Comparison of ENCODE assay signal across 8 mouse cellular contexts in genomic region chr17:50190131-50191015, GRCm38 (mm10). TPM values are rescaled to one million over a fixed set of nuclear protein-coding genes. Genes with fewer than 3 reads are reported as not detected.
DNase-seq lines count a peak whose midpoint lies in the region; ATAC-seq and TF ChIP-seq lines count a peak whose summit lies in the region.

TSS of gene Rftn1 (minus strand) at chr17:50190674.

- peaks cover 9% of the 10 kb centered on the region for H3K36me3 ChIP-seq in heart, adult 2 months (ENCODE audit: control insufficient read depth, insufficient read depth, low read length)
- no peaks in the 10 kb centered on the region for H3K36me3 ChIP-seq in midbrain, embryonic 16.5 days (ENCODE audit: control insufficient read depth, insufficient read depth, low read length)
- H3K36me3 ChIP-seq in stomach, embryonic 16.5 days (ENCODE audit: control insufficient read depth, insufficient read depth, low read length), result no peaks in the 10 kb centered on the region

- H3K4me2 ChIP-seq in midbrain, embryonic 16.5 days (ENCODE audit: low read length), result peak within 1 kb of the TSS; percentile 99
- H3K4me2 ChIP-seq in stomach, embryonic 16.5 days (ENCODE audit: low read depth, low read length), result peak within 1 kb of the TSS; percentile 97

- H3K9me3 ChIP-seq in midbrain, embryonic 16.5 days (replicated peaks; ENCODE audit: control insufficient read depth, low read length, poor library complexity, severe bottlenecking), result no peaks in the 10 kb centered on the region
- H3K9me3 ChIP-seq in stomach, embryonic 16.5 days (replicated peaks; ENCODE audit: control insufficient read depth, low read length), result no peaks in the 10 kb centered on the region

- ATAC-seq in midbrain, embryonic 16.5 days, result peak; percentile 59
- peak; percentile 51 for ATAC-seq in stomach, embryonic 16.5 days (ENCODE audit: insufficient read depth, low FRiP score)

- no peaks in the 10 kb centered on the region for H3K4me1 ChIP-seq in cortical plate, adult 2 months (ENCODE audit: control insufficient read depth, insufficient read depth, low read length)
- H3K4me1 ChIP-seq in heart, adult 2 months (ENCODE audit: control insufficient read depth, insufficient read depth, low read length), result peaks cover 38% of the 10 kb centered on the region
- H3K4me1 ChIP-seq in midbrain, embryonic 16.5 days (ENCODE audit: control insufficient read depth, insufficient read depth, low read length), result peaks cover 22% of the 10 kb centered on the region
- H3K4me1 ChIP-seq in stomach, embryonic 16.5 days (ENCODE audit: control insufficient read depth, insufficient read depth, low read length), result peaks cover 4% of the 10 kb centered on the region; the same call in 1 of the 2 replicates

- intact Hi-C loops in heart, adult 2 months (cut with DNase I), result loop anchor here (2.0 to 5.0 kb wide), 3 partner anchors 54 to 238 kb away; no protein-coding TSS in a partner anchor

- no peak for TF ChIP-seq CTCF in cortical plate, adult 2 months (IDR thresholded peaks at IDR 0.05; ENCODE audit: extremely low read depth, insufficient read depth, low read length)
- TF ChIP-seq CTCF in heart, adult 2 months (IDR thresholded peaks at IDR 0.05), result no peak

- no peak within 1 kb of the TSS for H3K27ac ChIP-seq in cortical plate, adult 2 months (ENCODE audit: insufficient read depth, low read length)
- peak within 1 kb of the TSS; percentile 98 for H3K27ac ChIP-seq in heart, adult 2 months
- peak within 1 kb of the TSS; percentile 37; the same call in 1 of the 2 replicates for H3K27ac ChIP-seq in midbrain, embryonic 16.5 days (ENCODE audit: low read length)
- peak within 1 kb of the TSS; percentile 26; the same call in 1 of the 2 replicates for H3K27ac ChIP-seq in stomach, embryonic 16.5 days (ENCODE audit: low read length)

- peak within 1 kb of the TSS; percentile 96 for H3K9ac ChIP-seq in heart, adult 2 months (ENCODE audit: low read depth, low read length)
- peak within 1 kb of the TSS; percentile 73 for H3K9ac ChIP-seq in midbrain, embryonic 16.5 days (ENCODE audit: low read depth, low read length)
- H3K9ac ChIP-seq in stomach, embryonic 16.5 days (ENCODE audit: low read length), result peak within 1 kb of the TSS; percentile 79

- TF ChIP-seq EP300 in heart, adult 2 months (IDR thresholded peaks at IDR 0.05; ENCODE audit: insufficient read depth, low read depth, low read length), result no peak

- H3K27me3 ChIP-seq in heart, adult 2 months (ENCODE audit: control insufficient read depth, insufficient read depth, low read length), result no peaks in the 10 kb centered on the region
- H3K27me3 ChIP-seq in midbrain, embryonic 16.5 days (ENCODE audit: control insufficient read depth, insufficient read depth, low read depth, low read length), result peaks cover 12% of the 10 kb centered on the region
- H3K27me3 ChIP-seq in stomach, embryonic 16.5 days (ENCODE audit: control insufficient read depth, insufficient read depth, low read length), result peaks cover 15% of the 10 kb centered on the region

- peak within 1 kb of the TSS; percentile 58 for H3K4me3 ChIP-seq in cortical plate, adult 2 months (ENCODE audit: insufficient read depth, low read length)
- H3K4me3 ChIP-seq in heart, adult 2 months, result peak within 1 kb of the TSS; percentile 99
- peak within 1 kb of the TSS; percentile 77 for H3K4me3 ChIP-seq in midbrain, embryonic 16.5 days (ENCODE audit: low read depth, low read length)
- H3K4me3 ChIP-seq in stomach, embryonic 16.5 days (replicated peaks; ENCODE audit: low read length), result peak within 1 kb of the TSS; percentile 75

- peaks cover 7% of the 10 kb centered on the region for H3K79me2 ChIP-seq in heart, adult 2 months (replicated peaks; ENCODE audit: control insufficient read depth, insufficient read depth, low read length)

- WGBS in heart, adult 2 months, result 2% methylated on average over 67 of the region's 79 CpGs
- 1% methylated on average over 52 of the region's 79 CpGs for WGBS in midbrain, embryonic 16.5 days
- under 1% methylated on average over 76 of the region's 79 CpGs for WGBS in stomach, embryonic 16.5 days

- peak; percentile 60 for DNase-seq in cerebellum, postnatal 14 days
- no peak for DNase-seq in cerebellum, adult 11-12 months
- DNase-seq in heart, adult 2 months, result peak; percentile 88 to 89
- peak; percentile 57 for DNase-seq in kidney, adult 18-20 months
- peak; percentile 42 for DNase-seq in liver

- no peak for TF ChIP-seq POLR2A in cortical plate, adult 2 months (IDR thresholded peaks at IDR 0.05; ENCODE audit: extremely low read depth, insufficient read depth, low read length)
- peak; percentile 37; the same call in 1 of the 2 replicates for TF ChIP-seq POLR2A in heart, adult 2 months (IDR thresholded peaks at IDR 0.05; ENCODE audit: insufficient read depth, low read depth, low read length)

RNA-seq across cellular contexts. Expression of gene Rftn1, which starts in this region (rescaled TPM):
- polyA plus RNA-seq in cortical plate, adult 2 months (2012; rRNA removed), result 6.6 and 8.9 TPM in 2 replicates
- 10 to 100 TPM; 49.4 to 50.5 TPM for total RNA-seq in heart, adult 2 months (2021)
- 41.5 and 46.2 TPM in 2 replicates for polyA plus RNA-seq in heart, adult 2 months (2012; rRNA removed)
- 28.2 and 30.1 TPM in 2 replicates for polyA plus RNA-seq in midbrain, embryonic 16.5 days (2015; fragmentation: Nextera tagmentation; extraction: Ambion mirVana)
- polyA plus RNA-seq in stomach, embryonic 16.5 days (2015; fragmentation: Nextera tagmentation; extraction: Ambion mirVana), result 11.9 and 12.9 TPM in 2 replicates
